Mouse (Mus musculus): Measurements from ENCODE around the gene Pcdh7.

GRCm38 (mm10) chr5:57733451-57733850 lies 15.7 kb downstream of the Pcdh7 start:
- TF ChIP-seq POLR2A (IDR thresholded peaks at IDR 0.05; ENCODE audit: low read depth, low read length) (no peak), CTCF (IDR thresholded peaks at IDR 0.05; ENCODE audit: extremely low read depth, insufficient read length, insufficient replicate concordance, low read depth, low read length) (no peak)

Measured in small intestine, adult 2 months (tissue).